Mouse (Mus musculus): ENCODE results near the gene Cpt1c. TPM values are rescaled to one million over a fixed set of nuclear protein-coding genes. Genes with fewer than 3 reads are reported as not detected.

Cpt1c gene
- total RNA-seq, 2 experiments from 2014 or later: 99.2 to 101 TPM

DNA sequence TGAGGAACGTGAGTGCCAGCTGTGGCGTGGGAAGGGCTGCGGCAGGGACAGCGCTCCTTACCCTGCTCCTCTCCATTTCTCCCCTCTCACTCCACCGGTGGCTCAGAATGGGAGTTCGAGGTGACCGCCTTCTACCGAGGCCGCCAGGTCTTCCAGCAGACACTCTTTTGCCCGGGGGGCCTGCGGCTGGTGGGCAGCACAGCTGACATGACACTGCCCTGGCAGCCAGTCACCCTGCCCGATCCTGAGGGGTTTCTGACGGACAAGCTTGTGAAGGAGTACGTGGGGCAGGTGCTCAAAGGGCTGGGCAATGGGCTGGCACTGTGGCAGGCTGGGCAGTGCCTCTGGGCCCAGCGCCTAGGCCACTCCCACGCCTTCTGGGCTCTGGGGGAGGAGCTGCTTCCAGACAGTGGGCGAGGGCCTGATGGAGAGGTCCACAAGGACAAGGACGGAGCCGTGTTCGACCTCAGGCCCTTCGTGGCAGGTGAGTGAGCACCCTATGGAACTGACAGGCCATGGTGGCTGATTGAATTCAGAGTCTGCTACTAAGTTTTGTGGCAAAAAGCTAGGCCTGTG lies 26.0 kb upstream of the Cpt1c start:
- DNase-seq (ENCODE audit: low spot score in 2 of 2): no peak

DNA sequence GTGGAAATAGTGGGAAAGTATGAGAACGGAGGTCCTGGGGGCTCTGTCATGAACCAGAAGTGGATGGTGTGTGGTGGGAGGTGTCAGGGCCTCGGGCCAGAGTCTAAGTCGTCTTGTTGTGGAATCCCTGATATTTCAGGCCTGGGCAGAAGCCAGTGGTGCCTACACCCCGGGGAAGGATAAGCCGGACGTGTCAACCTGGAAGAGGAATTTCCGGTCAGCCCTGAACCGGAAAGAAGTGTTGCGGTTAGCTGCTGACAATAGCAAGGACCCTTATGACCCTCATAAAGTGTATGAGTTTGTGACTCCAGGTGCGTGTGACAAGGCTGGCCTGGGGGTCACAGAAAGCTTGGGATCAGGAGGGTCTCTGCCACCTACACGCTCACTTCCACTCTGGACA lies 25.1 kb upstream of the Cpt1c start:
- DNase-seq (ENCODE audit: low spot score in 2 of 2): no peak

DNA sequence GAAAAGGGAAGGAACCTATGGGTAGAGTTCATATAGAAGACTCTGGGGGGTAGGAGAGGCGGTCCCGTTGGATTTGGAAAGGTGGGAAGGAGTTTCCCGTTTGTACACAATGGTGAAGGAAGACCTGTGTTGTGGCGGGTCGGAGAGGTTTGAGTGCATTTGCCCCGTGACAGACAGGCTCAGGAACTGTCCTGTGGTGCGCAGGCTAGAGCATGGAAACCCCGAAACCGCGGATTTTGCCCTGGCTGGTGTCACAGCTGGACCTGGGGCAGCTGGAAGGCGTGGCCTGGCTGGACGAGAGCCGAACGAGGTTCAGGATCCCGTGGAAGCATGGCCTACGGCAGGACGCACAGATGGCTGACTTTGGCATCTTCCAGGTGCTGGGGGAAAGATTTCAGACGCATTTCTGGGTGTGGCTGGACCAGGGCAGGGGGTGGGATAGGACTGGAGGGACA lies 23.9 kb upstream of the Cpt1c start, which contains the start of gene Bcl2l12:
TSS of gene Bcl2l12 (minus strand) at position 212 of the 455 bp plus-strand sequence.
- DNase-seq (ENCODE audit: low spot score in 2 of 2): peak; percentile 38 to 47

DNA sequence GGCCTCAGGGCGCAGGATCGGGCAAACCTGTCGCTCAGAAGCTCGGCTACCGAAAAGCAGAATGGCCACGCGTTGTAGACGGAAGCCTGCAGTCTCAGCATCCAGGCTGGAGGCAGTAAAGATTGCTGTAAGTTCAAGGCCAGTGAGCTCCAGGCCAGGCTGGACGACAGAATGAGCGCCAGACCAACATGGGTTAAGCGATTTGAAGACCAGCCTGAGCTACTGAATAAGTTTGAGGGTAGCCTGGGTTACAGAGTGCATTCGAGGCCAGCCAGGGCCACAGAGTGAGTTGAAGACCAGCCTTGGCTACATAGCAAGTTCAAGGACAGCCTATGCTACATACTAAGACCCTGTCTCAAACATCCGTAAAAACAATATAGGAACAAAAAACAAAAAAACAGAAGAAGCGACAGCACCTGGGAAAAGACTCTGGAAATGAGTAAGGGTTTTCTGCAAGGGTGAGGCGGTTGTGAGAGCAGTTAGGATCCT lies 23.3 kb upstream of the Cpt1c start:
- DNase-seq (ENCODE audit: low spot score in 2 of 2): no peak

DNA sequence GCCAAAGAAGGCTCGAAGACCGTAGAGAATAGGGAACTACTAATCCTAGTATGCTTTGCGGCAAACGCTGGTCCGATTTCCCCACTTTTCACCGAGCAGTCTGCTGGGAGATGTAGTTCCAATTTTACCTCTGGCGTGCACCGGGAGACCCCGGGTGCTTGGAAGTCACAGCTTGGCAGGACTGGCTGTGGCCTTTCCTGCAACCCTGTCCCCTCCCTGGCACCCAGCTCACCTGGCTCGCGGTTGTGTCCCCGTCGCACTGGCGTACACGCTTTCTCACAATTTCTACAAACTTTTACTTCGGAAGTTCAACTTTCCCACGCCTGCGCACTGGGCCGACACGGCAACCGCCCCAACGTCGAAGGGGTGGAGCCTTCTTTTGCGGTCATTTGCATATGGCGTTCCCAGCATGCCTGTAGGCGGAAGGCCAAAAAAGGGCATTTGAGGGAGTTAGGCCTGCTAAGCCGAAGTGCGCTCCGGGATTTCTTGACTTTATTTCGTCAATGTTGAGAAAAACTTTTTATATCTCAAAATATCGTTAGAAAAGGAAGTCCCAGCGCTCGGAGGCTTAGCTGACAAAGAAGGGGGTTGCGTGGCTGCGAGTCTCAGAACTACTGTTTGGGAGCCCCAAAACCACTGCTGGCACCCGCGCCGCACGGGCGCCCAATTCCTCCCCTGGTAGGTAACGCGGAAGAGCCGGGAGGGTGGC lies 22.7 kb upstream of the Cpt1c start, which contains the start of gene Irf3:
TSS of gene Irf3 (plus strand) at position 418 of the 709 bp plus-strand sequence.
- peak; percentile 95 to 96 for DNase-seq (ENCODE audit: low spot score in 2 of 2)

DNA sequence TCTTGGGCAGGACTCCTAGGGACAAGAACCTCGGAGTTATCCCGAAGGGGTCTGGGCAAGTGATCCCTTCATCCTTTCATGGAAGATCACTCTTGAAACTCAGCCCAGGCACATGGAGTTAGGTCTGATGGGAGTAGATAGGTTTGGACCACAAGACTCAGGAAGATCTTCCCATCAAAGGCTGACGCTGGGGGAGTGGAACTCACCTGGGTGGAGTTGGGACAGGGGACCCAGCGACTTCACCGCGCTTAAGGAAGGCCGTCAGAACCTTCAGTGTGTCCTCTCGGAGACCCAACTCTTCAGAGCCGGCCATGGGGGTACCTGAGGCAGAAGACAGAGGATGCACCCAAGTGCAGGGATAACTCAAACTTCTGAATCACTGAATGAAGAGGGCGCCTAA lies 22.0 kb upstream of the Cpt1c start:
- no peak for DNase-seq (ENCODE audit: low spot score in 2 of 2)

DNA sequence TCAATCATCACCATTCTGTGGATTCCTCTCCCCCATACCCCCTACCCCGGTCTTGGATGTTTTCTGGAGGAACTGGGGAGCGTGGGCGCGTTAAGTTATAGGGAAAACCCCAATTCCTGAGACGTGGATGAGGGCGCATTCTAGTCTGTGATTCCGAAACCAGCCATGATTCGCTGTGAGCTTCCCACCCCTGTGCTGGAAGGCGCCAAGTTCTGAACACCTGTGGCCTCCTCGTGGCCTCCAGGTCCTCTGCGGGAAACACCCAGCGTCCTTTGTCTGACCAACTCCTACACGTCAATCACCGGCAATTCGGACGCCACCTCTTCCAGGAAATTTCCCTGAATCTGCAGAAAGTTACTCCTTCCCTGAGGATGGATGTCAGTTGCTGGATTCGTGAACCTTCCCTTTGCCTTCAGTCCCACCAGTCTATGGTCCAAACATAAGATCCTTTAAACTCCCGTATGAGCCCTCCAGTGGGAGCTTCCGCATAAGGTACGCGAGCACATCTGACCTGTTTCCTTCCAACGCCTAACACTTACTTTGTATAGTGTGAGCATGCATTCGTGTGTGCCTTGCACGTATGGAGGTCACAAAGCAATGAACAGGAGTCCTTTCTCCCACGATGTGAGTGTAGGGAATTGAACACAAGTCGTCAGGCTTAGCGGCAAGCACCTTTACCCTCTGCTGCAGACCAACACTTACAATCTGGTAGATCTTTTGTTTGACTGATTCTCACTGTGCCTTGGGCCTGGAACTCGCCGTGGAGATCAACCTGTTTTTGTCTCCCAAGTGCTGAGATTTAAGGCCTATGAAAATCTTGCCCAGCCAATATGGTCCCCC lies 12.4 kb upstream of the Cpt1c start:
- DNase-seq (ENCODE audit: low spot score in 2 of 2): no peak

DNA sequence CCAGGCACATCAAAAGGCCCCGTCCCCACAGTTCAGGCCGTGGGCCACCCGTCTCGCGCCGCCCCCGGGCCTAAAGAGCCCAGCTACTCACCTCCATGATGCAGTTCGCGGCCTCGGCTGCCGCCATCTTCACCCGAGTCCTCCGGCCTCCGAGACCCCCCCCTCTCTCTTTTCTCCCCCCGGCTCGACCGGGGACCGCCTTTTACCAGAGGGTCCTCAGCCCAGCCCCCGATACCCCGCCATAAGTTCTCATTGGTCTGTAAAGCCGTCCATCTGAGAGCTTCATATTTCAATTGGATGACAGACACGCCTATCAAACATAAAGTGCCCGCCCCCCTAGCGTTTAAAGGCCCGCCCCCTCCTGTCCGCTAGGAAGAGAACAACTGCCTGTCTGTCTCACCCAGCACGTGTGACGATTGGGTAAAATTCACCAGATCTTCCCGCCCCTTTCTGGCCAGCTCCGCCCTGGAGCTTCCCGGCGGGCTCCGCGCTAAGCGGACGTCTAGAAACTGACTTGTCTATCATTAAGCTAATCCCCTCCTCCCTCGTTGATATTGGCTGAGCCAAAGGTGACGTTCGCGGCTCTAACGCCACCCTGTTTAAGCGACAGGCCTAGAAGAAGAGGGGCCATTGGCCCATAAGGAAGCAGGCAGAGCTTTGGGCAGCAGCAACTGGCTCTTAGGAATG lies 11.7 kb upstream of the Cpt1c start, which contains the start of gene Prmt1:
TSS of gene Prmt1 (minus strand) at position 377 of the 687 bp plus-strand sequence.
- peak; percentile 98 for DNase-seq (ENCODE audit: low spot score in 2 of 2)

DNA sequence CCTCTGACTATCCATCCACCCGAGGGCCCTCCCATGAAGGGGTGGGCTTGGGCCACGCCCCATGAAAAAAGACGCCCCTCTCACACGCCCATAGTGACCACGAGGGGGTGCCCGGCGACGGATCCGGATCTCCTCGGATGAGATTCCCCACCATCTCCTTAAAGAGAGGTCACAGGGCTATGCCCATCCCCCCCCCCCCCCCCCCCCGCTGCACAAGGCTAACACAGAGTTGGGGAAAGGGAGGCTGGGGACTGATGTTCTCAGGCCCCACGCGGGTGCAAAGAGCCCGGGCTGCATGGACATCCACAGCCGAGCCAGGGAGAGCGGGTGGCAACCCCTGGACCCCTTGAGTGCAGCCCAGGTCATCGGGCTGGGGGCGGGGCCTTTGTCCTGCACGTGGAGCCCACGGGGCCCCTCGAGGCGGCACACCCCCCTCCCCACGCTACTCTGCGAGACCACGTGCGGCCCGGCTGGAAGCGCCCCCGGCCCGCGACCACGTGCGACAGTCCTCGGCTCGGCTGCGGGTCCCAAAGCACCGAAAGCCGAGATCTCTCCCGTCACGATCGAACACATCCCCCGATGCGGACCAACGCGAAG lies 11.0 kb upstream of the Cpt1c start:
- peak; percentile 61 to 71 for DNase-seq (ENCODE audit: low spot score in 2 of 2)

DNA sequence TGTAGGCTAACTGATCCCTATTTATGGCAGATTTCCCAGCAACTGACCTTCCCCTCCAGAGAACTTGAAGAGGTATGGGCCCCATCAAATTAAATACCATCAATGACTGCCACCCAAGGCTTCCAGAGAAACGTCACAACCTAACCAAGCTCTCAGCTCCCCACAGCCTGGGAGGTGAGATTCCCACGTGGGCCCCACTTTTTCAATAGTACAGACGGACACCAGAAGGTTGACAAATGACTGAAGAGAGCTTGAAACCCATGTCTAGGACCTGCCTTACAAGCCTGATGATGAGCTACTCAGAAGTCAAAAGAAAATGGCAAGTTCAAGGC lies 10.1 kb upstream of the Cpt1c start:
- no peak for DNase-seq (ENCODE audit: low spot score in 2 of 2)

DNA sequence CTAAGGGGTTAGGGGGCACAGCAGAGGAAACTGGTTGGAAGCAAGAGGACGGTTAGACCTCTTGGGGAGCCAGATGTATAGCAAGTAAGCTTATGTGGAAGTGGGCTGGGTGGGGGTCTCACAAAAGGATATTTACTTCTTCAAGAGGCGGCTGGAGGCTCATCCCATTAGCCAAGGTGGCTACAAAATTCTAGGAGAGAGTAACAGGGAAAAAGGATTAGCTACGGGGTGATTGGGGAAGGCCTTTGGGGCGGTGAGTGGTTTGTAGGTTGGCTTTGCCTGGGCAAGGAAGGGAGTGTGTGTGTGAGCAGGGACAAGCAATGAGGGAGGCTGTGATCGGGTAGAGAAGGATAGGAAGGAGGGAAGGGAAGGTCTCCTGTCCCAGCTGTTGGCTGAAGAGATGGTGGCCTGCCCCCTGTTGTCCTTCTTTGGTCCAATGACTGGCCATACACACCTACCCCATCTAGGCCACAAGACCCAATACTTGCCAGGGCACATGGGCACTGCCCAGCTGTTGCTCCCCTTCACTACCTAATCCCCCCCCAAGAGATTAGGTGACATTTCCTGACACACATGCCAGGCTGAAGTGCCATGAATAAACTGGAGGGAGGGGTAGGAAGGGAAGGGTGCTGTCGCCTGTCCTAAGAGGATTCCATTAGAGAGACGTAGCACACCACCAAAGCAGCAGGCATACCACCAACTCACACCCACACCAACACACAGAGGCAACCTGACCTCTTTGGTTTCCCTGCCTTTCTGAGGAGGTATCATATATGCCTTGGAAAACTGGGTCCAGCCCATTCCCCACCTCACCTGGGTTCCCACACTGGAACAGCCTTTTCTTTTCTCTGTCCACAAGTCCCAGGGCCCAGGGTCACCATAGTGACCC lies 9.5 kb upstream of the Cpt1c start:
- DNase-seq (ENCODE audit: low spot score in 2 of 2): no peak

DNA sequence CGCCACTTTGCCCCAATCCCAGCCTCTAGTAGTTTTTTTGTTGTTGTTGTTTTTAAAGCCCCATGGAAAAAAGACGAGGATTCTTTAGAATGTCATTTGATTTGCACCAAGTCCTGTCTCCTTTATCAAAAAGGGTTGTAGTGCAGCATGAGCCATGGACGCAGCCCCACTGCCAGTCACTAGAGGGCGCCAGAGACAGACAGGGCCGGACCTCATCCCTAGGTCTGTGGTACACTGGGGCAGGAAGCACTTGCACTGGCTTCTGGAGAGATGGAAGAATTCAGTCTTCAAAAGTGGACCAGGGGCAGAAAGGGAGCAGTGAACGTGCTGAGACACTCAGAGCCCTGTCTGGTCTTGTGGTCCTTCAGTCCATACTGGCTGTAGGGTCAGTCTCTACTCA lies 8.4 kb upstream of the Cpt1c start:
- DNase-seq (ENCODE audit: low spot score in 2 of 2): peak; percentile 87 to 90

DNA sequence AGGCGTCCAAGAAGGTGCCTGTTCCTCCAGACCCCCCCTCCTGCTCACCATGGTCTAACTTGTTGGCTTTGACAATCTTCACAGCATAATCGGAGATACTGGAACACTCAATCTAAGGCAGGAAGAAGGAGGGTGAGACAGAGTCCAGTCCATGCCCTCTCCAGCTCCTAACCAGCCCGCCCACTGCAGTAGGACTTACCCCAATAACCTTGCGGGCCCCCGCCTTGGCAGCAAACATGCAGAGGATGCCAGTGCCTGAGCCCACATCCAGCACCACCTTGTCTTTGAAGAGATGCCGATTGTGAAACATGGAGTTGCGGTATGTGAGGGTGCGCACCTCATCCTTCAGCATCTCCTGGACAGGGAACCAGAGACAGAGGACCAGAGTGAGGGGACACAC lies 6.9 kb upstream of the Cpt1c start:
- DNase-seq (ENCODE audit: low spot score in 2 of 2): no peak

DNA sequence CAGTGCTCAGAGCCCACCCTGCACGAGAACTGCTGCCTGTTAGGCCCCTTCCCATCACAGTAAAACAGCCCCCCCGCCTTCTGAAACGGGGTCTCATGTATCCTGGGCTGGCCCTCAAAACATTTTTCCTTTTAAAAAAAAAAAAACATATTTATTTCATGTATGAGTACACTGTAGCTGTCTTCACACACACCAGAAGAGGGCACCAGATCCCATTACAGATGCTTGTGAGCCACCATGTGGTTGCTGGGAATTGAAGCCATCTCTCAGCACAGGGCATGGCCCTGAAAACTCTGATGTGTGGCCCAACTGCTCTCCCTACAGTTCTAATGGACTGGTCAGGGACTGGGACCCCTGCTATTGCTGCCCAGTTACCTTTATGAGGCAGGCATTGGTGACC lies 3.6 kb upstream of the Cpt1c start:
- DNase-seq (ENCODE audit: low spot score in 2 of 2): no peak

DNA sequence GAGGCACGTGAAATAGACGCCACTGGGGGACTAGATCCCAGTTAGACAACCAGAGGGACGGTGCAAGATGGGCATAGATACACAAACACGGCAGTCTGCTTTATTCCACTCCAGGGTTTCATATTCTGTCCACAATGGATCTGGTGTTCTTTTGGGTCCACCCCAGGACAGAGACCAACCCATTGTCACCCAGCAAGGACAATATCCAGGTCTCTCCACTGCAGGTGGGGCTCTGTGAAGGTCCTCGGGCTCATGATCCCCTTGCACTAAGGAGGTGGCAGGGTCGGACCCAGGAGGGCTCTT lies 417 bp upstream of the Cpt1c start:
- DNase-seq (ENCODE audit: low spot score in 2 of 2): no peak

DNA sequence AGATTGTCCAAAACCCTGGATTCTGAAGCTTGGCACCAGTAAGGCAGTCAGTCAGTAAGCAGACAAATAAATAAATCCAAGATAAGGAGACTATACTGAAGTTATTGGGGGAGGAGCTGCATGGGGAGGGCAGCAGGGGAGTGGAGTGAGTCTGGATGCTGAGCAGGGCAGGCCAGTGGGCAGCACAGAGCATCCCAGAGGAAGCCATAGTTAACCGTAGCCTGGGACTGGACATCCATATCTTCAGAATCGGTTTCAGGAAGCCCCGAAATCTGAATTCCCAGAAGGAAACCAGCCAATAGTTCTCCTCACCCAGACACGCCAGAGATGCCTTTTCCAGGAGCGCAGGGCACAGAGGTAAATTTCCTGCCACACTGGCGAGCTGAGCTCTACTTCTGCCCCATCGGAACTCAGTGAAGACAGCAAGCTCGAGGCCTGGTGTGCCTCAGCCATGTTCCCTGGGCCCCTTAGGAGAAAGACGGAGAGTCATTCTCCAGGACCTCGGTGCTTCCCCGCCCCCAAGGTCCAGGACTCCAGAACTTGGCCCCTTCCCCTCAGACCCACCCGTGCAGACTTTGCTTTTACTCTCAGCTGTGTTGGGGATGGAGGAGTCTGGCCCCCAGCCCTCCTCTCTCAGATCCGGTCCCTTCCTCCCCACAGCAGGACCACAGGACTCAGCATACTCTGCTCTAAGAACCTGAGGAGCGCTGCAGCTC lies 1.1 kb downstream of the Cpt1c start:
- no peak for DNase-seq (ENCODE audit: low spot score in 2 of 2)

DNA sequence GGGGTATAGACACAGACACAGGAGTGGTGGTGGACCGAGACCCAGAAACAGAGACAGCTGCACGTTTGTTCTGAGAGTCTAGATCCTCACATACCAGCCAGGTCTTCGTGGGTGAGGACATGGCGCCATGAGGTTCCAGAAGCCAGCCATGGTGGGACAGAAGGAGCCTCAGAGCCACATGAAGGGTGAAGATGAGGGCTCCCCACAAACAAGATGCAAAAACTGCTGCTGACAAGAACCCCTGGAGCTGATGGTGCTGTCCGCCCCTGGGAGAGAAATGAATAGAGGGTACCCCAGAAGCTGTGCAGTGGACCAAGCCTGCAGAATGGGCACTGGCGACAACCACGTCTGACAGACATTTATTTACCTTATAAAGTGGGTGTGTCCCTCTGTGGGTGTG lies 3.5 kb downstream of the Cpt1c start:
- no peak for DNase-seq (ENCODE audit: low spot score in 2 of 2)

DNA sequence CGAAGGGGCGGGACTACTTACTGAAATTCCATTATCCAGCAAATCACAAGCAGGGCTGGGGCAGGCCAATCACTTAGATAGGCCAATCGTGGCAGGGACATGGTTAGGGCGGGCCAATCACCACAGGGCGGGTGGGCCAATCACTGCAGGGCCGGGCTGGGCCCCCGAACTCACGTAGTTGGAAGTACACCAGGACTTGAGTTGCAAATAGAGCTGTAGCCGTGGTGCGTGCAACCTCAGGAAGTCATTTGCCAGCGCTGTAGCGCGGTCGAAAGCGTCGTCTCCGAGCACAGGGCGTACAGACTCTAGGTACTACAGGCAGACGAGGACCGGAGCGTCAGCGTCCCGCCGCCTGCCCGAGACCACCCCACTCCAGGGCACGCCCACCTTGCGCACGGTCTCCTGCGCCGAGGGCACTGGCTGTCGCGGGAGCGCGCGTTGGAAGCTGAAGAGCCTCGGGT lies 4.4 kb downstream of the Cpt1c start:
- DNase-seq (ENCODE audit: low spot score in 2 of 2): peak; percentile 82 to 87

DNA sequence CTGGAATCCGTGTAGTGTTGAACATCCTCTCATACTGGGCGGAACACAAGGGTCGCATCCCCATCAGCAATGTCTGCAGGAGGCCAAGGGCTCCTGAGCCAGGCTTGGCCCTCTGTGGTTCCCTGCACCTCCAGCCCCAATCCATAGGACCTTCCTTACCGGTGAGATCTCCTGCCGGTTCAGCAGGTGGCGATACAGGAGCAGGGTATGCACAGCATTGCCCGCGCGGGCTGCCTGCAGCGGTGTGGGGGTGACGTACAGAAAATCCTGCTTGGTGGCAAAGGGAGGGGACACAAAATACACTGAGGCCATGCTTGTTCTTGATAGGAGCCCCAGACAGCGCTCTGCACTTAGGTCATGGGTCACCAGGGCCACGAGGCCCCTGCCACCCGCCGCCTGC lies 8.0 kb downstream of the Cpt1c start:
- no peak for DNase-seq (ENCODE audit: low spot score in 2 of 2)

Measured in layer of hippocampus, postnatal 10 days (tissue).